Mouse (Mus musculus) liver, postnatal 0 days (tissue): Measurements from ENCODE around the gene Top1.

Experiments
- CTCF ChIP-seq: sonication (generic); IDR thresholded peaks from 2 replicates; pipeline ENCODE4 v1.5.1; 2016; ENCODE audit warnings: antibody characterized with exemption, low read depth
- EP300 ChIP-seq: IDR thresholded peaks from 2 replicates; pipeline ENCODE4 v1.6.1; 2016; ENCODE audit warnings: antibody characterized with exemption, low read depth, mild to moderate bottlenecking

- TF ChIP-seq CTCF = no peak
- TF ChIP-seq EP300 = no peak
These were observed 7.5 kb downstream of the Top1 start for GRCm38 (mm10) chr2:160653218-160653617.
